Mouse (Mus musculus): ENCODE data around the gene Trdmt1.

Trdmt1 gene

GRCm38 (mm10) chr2:13491734-13492133, 52.7 kb downstream of the Trdmt1 start, which contains the start of gene Cubn:
Gene Cubn, minus strand, starts transcription at chr2:13491813.
- no peak for DNase-seq

GRCm38 (mm10) chr2:13490480-13490879, 54.0 kb downstream of the Trdmt1 start:
- DNase-seq, result no peak

GRCm38 (mm10) chr2:13486470-13486869, 58.0 kb downstream of the Trdmt1 start:
- DNase-seq, result no peak

GRCm38 (mm10) chr2:13484566-13484965, 59.9 kb downstream of the Trdmt1 start:
- no peak for DNase-seq

GRCm38 (mm10) chr2:13480744-13481143, 63.7 kb downstream of the Trdmt1 start:
- no peak for DNase-seq

GRCm38 (mm10) chr2:13479165-13479564, 65.3 kb downstream of the Trdmt1 start:
- no peak for DNase-seq

GRCm38 (mm10) chr2:13470108-13470507, 74.4 kb downstream of the Trdmt1 start:
- no peak for DNase-seq

- no peak for DNase-seq
Measured at GRCm38 (mm10) chr2:13469641-13470040, 74.8 kb downstream of the Trdmt1 start.

- no peak for DNase-seq
Measured at GRCm38 (mm10) chr2:13466685-13467084, 77.8 kb downstream of the Trdmt1 start.
